Mouse (Mus musculus): ENCODE results near the gene Srpk2. TPM values are rescaled to one million over a fixed set of nuclear protein-coding genes. Genes with fewer than 3 reads are reported as not detected.
"Not testable (repeated sequence)": the region's sequence is repeated elsewhere in the genome, so short reads cannot be mapped to it uniquely, and the experiment has no call there.

Srpk2 gene
- polyA plus RNA-seq, 1 experiment from 2014 or later = 57.1 TPM

- H3K9me3 ChIP-seq = no peaks in the 10 kb centered on the region
- no peaks in the 10 kb centered on the region for H3K27me3 ChIP-seq (replicated peaks; ENCODE audit: low read depth, poor library complexity, severe bottlenecking)
- 95% methylated on average over 5 of the region's 5 CpGs for WGBS
- no peak overlapping the region for H3K27ac ChIP-seq (replicated peaks)
- peaks cover 29% of the 10 kb centered on the region for H3K36me3 ChIP-seq (replicated peaks)
- H3K4me3 ChIP-seq = no peak overlapping the region
- no peaks in the 10 kb centered on the region for H3K4me1 ChIP-seq
- DNase-seq (ENCODE audit: low spot score) = no peak
Measured at GRCm38 (mm10) chr5:23568188-23568587, 116.2 kb downstream of the Srpk2 start.

- Histone ChIP-seq H3K4me3 (no peak overlapping the region), H3K36me3 (replicated peaks) (peaks cover 40% of the 10 kb centered on the region), H3K27me3 (replicated peaks; ENCODE audit: low read depth, poor library complexity, severe bottlenecking) (no peaks in the 10 kb centered on the region), H3K4me1 (no peaks in the 10 kb centered on the region), H3K27ac (replicated peaks) (no peak overlapping the region), H3K9me3 (no peaks in the 10 kb centered on the region)
- WGBS = 90% methylated on average over 6 of the region's 6 CpGs
- DNase-seq (ENCODE audit: low spot score) = no peak
Measured at GRCm38 (mm10) chr5:23566382-23566781, 118.0 kb downstream of the Srpk2 start.

GRCm38 (mm10) chr5:23562278-23563060 is 121.9 kb downstream of the Srpk2 start:
- H3K36me3 ChIP-seq (replicated peaks) = peaks cover 46% of the 10 kb centered on the region
- no peaks in the 10 kb centered on the region for H3K27me3 ChIP-seq (replicated peaks; ENCODE audit: low read depth, poor library complexity, severe bottlenecking)
- no peak overlapping the region for H3K27ac ChIP-seq (replicated peaks)
- H3K4me3 ChIP-seq = no peak overlapping the region
- no peak for DNase-seq (ENCODE audit: low spot score)
- no peaks in the 10 kb centered on the region for H3K4me1 ChIP-seq
- WGBS = 79% methylated on average over 4 of the region's 4 CpGs
- H3K9me3 ChIP-seq = no peaks in the 10 kb centered on the region

DNA sequence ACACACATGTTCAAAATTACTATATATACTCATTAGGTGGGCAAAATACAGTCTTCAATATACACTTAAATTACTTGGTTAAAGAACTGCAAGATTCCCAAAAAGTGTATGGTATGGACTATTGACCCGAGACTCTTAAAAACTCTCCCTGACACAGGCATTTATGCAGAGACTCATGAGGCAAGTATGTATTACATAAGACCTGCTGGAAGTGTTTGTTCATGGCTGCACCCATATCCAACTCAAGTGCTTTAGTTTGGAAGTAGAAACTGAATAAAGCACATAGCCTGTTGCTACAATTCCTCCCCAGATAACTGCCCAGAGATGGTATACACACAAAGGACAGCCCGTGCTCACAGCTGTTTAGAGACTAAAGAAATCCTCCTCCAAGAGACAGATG is 123.2 kb downstream of the Srpk2 start:
- Histone ChIP-seq H3K4me3 (no peak overlapping the region), H3K36me3 (replicated peaks) (peaks cover 46% of the 10 kb centered on the region), H3K4me1 (peaks cover 4% of the 10 kb centered on the region; the same call in 1 of the 2 replicates), H3K27me3 (replicated peaks; ENCODE audit: low read depth, poor library complexity, severe bottlenecking) (no peaks in the 10 kb centered on the region), H3K9me3 (no peaks in the 10 kb centered on the region), H3K27ac (replicated peaks) (no peak overlapping the region)
- DNase-seq (ENCODE audit: low spot score) = no peak
- 91% methylated on average over 2 of the region's 2 CpGs for WGBS

DNA sequence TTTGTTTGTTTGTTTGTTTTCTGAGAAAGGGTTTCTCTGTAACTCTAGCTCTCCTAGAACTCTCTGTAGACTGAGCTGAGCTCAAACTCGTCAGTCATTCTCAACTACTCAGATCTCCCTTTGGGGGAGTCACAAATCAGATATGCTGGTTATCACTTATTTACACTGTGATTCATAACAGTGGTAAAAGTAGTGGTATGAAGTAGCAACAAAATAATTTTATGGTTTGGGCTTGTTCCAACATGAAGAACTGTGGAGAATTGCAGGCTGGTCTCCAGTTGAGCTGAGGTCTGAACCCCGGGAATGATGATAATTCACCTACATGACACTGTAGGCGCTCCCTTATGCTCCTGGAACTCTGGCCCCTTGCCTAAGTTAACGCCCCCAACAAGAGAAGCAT is 124.2 kb downstream of the Srpk2 start:
- no peaks in the 10 kb centered on the region for H3K9me3 ChIP-seq
- H3K36me3 ChIP-seq (replicated peaks) = peaks cover 51% of the 10 kb centered on the region
- no peak for DNase-seq (ENCODE audit: low spot score)
- WGBS = 88% methylated on average over 4 of the region's 4 CpGs
- H3K27ac ChIP-seq (replicated peaks) = no peak overlapping the region
- H3K4me3 ChIP-seq = no peak overlapping the region
- no peaks in the 10 kb centered on the region for H3K27me3 ChIP-seq (replicated peaks; ENCODE audit: low read depth, poor library complexity, severe bottlenecking)
- peaks cover 6% of the 10 kb centered on the region; the same call in 1 of the 2 replicates for H3K4me1 ChIP-seq

- H3K9me3 ChIP-seq = no peaks in the 10 kb centered on the region
- no peaks in the 10 kb centered on the region for H3K27me3 ChIP-seq (replicated peaks; ENCODE audit: low read depth, poor library complexity, severe bottlenecking)
- H3K36me3 ChIP-seq (replicated peaks) = peaks cover 22% of the 10 kb centered on the region; the same call in 1 of the 2 replicates
- DNase-seq (ENCODE audit: low spot score) = no peak
- H3K4me3 ChIP-seq = no peak overlapping the region
- H3K4me1 ChIP-seq = peaks cover 6% of the 10 kb centered on the region; the same call in 1 of the 2 replicates
- H3K27ac ChIP-seq (replicated peaks) = no peak overlapping the region
- 82% methylated on average over 7 of the region's 7 CpGs for WGBS
Measured at GRCm38 (mm10) chr5:23556007-23556770, 128.2 kb downstream of the Srpk2 start.

DNA sequence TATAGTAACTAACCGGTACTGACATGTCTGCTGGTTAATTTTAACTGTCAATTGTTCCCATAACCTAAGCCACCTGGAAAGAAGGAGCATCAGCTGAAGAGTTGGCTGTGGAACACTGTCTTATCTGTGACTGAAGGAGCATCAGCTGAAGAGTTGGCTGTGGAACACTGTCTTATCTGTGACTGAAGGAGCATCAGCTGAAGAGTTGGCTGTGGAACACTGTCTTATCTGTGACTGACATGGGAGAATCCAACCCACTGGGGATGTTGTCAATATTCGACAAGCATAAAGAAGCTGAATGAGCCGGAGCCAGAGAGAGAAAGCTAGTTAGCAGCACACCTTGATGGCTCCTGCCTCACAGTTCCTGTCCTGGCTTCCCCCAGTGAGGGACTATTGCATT is 131.1 kb downstream of the Srpk2 start:
- DNase-seq (ENCODE audit: low spot score); H3K27ac ChIP-seq (replicated peaks); H3K4me1 ChIP-seq; H3K9me3 ChIP-seq; H3K4me3 ChIP-seq; H3K27me3 ChIP-seq (replicated peaks; ENCODE audit: low read depth, poor library complexity, severe bottlenecking): not testable (repeated sequence)
- 86% methylated on average over 3 of the region's 3 CpGs for WGBS
- peaks cover 11% of the 10 kb centered on the region; the same call in 1 of the 2 replicates for H3K36me3 ChIP-seq (replicated peaks)

DNA sequence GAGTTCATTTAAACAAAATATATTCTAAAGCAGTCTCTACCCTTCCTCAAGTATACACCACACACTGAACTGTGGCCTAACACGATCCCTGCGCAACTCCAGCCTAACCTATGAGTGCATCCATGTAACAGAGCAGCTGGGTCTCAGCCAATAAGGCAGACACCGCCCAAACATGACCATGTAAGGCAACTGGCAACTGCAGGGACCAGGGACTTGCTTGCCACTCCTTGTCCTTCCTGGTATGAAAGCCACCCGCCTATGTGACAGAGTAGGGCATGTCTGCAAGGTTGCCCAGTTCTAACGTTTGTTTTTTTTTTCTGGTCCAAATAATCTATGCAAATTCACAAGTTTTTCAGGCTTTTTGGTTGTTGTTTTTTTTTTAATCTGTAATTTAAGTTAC is 132.7 kb downstream of the Srpk2 start:
- peaks cover 6% of the 10 kb centered on the region; the same call in 1 of the 2 replicates for H3K4me1 ChIP-seq

DNA sequence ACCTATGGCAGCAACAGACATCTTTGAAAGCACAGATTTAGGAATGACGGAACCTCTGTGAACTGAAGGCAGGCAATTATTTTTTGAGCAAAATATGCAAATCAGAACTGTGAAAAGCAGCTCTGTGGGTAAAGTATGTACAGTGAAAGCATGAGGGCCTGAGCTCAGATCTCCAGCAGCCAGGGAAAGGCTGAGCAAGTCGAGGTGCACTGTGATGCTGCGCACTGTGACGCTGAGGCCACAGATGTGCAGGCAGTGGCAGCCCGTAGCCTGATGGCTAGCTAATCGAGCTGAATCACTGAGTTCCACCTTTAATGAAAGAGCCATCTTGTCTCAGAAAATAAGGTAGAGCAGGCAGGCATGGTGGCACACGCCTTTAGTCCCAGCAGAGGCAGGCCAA is 148.7 kb downstream of the Srpk2 start:
- Histone ChIP-seq H3K36me3 (replicated peaks) (peaks cover 52% of the 10 kb centered on the region), H3K4me1 (no peaks in the 10 kb centered on the region), H3K27ac (replicated peaks) (no peak overlapping the region), H3K27me3 (replicated peaks; ENCODE audit: low read depth, poor library complexity, severe bottlenecking) (no peaks in the 10 kb centered on the region), H3K9me3 (no peaks in the 10 kb centered on the region), H3K4me3 (no peak overlapping the region)
- WGBS = 87% methylated on average over 7 of the region's 7 CpGs
- no peak for DNase-seq (ENCODE audit: low spot score)

More for the DNA sequence above, 132.7 kb downstream of the Srpk2 start:
- Histone ChIP-seq H3K27me3 (replicated peaks; ENCODE audit: low read depth, poor library complexity, severe bottlenecking) (no peaks in the 10 kb centered on the region), H3K4me3 (no peak overlapping the region), H3K9me3 (no peaks in the 10 kb centered on the region), H3K36me3 (replicated peaks) (peaks cover 12% of the 10 kb centered on the region; the same call in 1 of the 2 replicates), H3K27ac (replicated peaks) (no peak overlapping the region)
- WGBS = 89% methylated on average over 5 of the region's 5 CpGs
- no peak for DNase-seq (ENCODE audit: low spot score)

- no peaks in the 10 kb centered on the region for H3K9me3 ChIP-seq
- 89% methylated on average over 7 of the region's 7 CpGs for WGBS
- H3K27ac ChIP-seq (replicated peaks) = no peak overlapping the region
- no peaks in the 10 kb centered on the region for H3K27me3 ChIP-seq (replicated peaks; ENCODE audit: low read depth, poor library complexity, severe bottlenecking)
- no peaks in the 10 kb centered on the region for H3K4me1 ChIP-seq
- H3K36me3 ChIP-seq (replicated peaks) = peaks cover 27% of the 10 kb centered on the region
- no peak for DNase-seq (ENCODE audit: low spot score)
- no peak overlapping the region for H3K4me3 ChIP-seq
Measured at GRCm38 (mm10) chr5:23531541-23532096, 152.8 kb downstream of the Srpk2 start.

DNA sequence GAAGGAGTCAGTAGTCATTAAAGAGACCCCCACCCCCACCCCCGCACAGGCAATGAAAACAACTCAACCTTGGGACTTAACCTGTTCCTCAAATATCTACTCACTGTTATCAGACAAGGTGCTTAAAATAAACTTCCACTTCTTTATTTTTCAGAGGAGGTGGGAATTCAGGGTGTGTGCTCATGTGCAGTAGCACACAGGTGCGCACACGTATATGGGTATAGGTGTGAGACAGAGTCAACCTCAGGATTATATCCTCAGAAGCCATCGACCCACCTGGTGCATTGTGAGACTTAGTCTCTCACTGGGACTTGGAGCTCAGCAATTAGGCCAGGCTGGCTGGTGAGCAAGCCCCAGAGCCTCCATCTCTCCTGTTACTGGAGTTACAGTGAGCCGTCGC is 153.3 kb downstream of the Srpk2 start:
- Histone ChIP-seq H3K27ac (replicated peaks) (no peak overlapping the region), H3K36me3 (replicated peaks) (peaks cover 31% of the 10 kb centered on the region), H3K4me1 (no peaks in the 10 kb centered on the region), H3K4me3 (no peak overlapping the region), H3K27me3 (replicated peaks; ENCODE audit: low read depth, poor library complexity, severe bottlenecking) (no peaks in the 10 kb centered on the region), H3K9me3 (no peaks in the 10 kb centered on the region)
- whole genome bisulfite sequencing = 96% methylated on average over 6 of the region's 6 CpGs
- DNase-seq (ENCODE audit: low spot score) = no peak

DNA sequence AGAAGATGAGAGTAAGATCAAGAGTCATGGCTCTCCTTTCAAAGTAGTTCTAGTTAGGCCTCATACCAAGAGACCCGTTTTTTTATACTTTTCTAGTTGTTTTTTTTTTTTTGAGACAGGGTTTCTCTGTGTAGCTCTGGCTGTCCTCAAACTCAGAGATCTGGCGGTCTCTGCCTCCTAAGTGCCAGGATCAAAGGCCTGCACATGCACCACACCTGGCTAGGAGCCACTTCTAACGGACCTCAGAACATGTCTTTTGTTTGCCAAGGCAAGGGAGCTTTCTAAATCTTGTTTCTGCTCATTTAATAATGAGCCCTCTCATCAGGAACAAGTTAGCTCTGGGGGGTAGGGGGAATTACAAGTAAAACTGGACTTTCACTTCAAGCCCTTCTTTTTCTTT is 159.8 kb downstream of the Srpk2 start:
- Histone ChIP-seq H3K27ac (replicated peaks) (no peak overlapping the region), H3K36me3 (replicated peaks) (peaks cover 61% of the 10 kb centered on the region), H3K4me1 (no peaks in the 10 kb centered on the region), H3K4me3 (no peak overlapping the region), H3K9me3 (no peaks in the 10 kb centered on the region), H3K27me3 (replicated peaks; ENCODE audit: low read depth, poor library complexity, severe bottlenecking) (no peaks in the 10 kb centered on the region)
- 89% methylated on average over 3 of the region's 3 CpGs for WGBS
- DNase-seq (ENCODE audit: low spot score) = no peak

All from embryonic facial prominence, embryonic 10.5 days (tissue).